Mouse (Mus musculus) R1 (cell line): ENCODE measurements at regions not wholly inside any gene's neighbourhood (a gene's known extent, or its start where the extent isn't known, plus 50 kb on each side); places are given as distances from the start of the nearest gene placed in this dataset.
"Not testable (repeated sequence)": the region's sequence is repeated elsewhere in the genome, so short reads cannot be mapped to it uniquely, and the experiment has no call there.

Experiments
- DNase-seq: peaks from one replicate; pipeline ENCODE4 v3.0.0-alpha.2; 2018; ENCODE audit warnings: low read depth, low spot score

GRCm38 (mm10) chr2:168424277-168425099 lies 143.0 kb upstream of the Kcng1 start:
- DNase-seq = no peak

- DNase-seq = peak; percentile 59
Observed at GRCm38 (mm10) chr2:168423551-168423950, 142.0 kb upstream of the Kcng1 start.

- DNase-seq = peak; percentile 62
Observed at GRCm38 (mm10) chr2:168415140-168415539, 133.6 kb upstream of the Kcng1 start.

DNA sequence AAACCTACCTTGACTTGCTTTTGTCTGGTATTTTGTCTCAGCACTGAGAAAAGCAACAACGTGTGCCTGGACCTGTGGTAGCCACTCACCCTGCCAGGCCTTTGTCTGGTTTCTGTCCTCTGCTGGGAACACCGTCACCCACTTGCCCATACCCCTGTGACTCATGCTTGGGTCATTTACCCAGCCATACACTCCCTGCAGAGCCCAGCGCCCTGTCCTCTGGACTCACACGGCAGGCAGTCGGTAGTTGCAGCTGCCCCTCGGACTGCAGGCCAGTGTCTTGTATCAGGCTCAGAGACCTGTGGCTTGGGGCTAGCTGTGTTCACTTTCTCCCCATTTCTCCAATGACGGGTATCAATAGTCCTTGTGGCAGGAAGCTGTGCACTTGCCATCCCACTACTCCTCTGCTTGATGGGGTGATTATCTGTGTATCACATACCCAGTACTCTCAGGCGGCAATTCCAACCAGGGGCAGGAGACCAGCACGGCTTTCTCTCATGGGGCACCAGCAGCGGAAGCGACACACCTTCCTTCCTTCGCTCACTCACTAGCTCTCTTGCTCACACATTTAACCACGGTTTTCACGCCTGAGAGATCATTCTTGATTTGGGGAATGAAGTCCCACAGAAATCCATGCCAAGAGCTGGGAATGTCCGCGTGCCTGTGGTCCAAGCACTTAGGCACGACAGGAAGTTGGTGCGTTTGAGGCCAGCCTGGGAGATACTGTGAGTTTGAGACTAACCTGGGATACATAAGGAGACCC lies 132.8 kb upstream of the Kcng1 start:
- no peak for DNase-seq

GRCm38 (mm10) chr2:168412853-168413252 lies 131.3 kb upstream of the Kcng1 start:
- peak; percentile 54 for DNase-seq

DNA sequence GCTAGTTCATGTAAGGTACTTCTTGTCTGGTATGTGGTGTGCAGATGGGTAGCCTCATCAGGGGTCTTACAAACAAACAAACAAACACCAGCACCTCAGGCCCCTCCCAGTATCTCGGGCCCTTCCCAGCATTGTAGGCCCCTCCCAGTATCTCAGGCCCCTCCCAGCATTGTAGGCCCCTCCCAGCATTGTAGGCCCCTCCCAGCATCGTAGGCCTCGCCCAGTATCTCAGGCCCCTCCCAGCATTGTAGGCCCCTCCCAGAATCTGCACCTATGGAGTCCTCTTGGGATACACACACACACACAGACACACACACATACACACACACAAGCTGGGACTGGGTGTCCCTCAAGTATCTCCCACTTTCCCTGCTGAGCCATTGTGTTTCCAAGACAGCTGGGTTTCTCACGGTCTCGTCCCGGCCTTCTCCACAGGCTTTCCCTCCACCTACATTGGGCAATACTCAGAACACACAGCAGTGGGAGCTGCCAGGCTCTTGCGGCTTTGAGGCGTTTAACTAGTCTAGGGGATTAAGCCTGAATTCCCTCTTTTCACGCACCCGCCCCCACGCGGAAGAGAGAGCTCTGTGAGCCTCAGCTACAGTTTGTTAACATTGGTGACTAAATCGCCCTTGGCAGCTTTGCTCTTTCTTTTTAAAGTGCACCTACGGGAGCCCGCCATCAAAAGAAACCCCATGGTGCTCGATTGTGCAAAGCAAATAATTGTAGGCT lies 121.4 kb upstream of the Kcng1 start:
- peak; percentile 68 for DNase-seq

DNA sequence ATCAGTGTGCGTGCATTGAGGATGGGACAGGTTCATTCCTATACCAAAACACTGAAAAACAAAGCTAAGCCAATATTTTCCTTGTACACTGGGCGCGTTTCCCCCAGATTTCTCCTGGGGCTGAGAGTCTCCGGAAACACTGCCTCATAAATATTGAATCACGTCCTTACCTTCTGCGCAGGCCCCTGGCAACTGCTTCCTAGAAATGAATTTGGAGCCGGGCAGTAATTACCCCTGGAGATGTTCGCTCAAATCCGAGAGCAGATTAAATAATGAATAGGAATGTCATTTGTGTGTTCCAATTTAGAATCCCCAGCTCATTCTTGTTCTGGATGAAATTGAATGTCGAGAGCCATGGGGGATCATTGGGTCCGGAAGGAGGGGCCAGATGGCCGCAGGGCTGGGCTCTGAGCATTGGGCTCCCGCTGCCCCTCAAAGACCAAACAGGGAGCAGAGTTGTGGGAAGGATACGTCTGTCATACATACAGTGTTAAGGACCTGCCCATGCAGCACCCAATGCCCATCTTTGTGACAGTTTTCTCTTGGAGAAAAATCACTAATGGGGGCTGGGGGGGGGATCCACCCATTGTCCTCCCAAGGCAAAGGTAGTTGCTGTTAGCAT lies 117.7 kb upstream of the Kcng1 start:
- DNase-seq = no peak

- DNase-seq = no peak
Observed at GRCm38 (mm10) chr2:168396316-168396715, 114.8 kb upstream of the Kcng1 start.

DNA sequence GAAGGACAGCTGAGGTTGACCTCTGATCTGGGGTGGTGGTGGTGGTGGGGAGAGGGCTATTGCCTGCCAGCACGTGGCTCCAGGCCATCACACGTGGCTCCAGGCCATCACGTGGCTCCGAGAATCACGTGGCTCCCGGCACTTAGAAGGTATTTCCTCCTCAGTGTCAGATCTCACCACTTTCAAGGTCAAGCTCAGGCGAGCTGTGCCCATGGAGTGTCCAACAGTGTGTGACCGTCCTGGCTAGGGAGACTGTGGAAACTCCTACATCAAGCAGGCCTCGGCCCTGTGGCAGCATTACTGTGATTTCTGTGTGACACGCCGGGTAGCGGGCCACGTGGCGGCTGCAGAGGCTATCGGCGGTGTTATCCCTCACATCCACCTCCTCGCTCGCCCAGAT lies 111.8 kb upstream of the Kcng1 start:
- DNase-seq = no peak

DNA sequence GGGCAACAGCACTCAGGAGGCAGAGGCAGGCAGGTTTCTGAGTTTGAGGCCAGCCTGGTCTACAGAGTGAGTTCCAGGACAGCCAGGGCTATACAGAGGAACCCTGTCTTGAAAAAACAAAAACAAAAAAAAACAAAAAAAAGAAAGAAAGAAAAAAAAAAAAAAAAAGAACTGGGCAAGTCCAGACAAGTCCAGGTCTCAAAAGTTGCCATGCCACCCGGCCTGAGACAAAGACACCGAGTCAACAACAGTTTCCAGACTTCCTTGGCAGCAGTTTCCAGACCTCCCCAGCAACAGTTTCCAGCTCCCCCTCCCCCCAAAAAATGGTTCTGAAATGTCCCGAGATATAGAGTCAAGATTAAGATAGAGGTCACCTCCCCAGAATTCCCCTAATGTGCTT lies 110.6 kb upstream of the Kcng1 start:
- DNase-seq = not testable (repeated sequence)

DNA sequence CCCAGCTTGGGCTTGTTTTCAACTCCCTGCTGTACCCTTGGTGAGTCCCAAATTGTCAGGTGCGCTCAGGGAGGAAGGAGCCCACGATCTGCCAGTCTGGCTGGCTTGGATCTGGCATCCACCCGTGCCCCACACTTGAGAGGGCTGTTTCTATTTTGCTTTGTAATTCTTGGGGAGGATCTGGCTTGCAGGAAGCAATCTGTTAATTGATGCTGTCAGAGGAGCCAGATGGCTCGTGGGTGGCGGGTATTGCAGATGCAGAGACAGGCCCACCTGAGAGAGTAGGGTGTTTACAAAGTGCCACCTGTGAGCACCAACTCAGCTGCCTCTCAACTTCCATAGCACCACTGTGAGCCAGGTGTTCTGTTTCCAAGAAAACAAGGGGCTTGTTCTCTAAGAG lies 99.1 kb upstream of the Kcng1 start:
- no peak for DNase-seq

DNA sequence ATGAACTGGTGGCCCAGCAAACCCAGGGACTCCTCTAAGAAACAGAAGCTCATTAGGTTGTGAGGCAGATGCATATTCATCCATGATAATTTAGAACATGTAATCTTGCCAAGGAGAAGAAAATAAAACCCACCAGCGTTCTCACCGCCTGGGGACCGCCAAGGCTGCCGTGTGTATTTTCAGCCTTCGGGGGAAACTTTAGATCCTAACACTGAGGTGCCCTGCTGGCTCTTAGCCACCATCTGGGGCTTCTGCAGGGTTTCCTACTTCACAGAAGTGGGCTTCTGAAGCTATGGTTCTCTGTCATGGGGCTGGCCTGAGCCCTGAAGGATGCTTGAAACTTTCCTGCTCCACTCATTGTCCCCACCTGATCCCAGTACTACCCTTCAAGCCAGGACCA lies 90.8 kb upstream of the Kcng1 start:
- DNase-seq = no peak

DNA sequence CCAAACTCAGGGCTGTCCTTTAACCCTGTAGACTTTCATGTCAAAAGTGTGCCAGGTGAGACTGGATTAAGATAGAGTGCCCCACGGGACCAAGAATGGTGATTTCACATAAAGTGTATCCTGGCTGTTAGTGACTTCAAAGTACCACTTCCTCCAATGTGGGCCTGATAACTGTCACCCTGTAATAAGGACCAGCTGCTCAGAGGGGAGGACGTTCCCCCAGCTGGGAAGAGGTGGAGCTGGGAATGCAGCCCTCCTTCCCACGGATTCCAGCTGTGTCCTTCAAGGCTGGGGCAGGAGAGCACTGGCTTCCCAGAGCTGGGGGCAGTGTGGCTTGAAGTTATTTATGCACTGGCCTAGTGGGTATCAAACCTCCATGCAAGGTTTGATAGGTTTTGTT lies 89.7 kb upstream of the Kcng1 start:
- DNase-seq = no peak

- no peak for DNase-seq
Observed at GRCm38 (mm10) chr2:168359200-168359599, 77.7 kb upstream of the Kcng1 start.

DNA sequence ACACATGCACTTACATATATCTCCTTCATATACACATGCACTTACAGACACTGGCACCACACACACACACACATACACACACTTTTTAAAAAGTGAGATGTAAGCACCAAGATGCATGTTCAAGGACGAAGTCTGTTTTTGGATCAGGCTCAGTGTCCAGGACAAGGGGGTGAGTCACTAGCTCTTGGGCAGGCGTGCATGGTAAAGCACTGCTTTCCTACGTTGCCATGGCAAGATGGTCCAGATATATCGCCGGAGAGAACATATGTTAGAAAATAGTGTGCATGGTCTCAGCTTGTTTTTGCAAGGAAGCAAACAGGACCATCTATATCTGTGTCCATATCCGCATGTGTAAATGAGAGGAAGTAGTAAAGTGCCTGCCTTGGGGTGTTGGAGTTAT lies 77.0 kb upstream of the Kcng1 start:
- no peak for DNase-seq

GRCm38 (mm10) chr2:168357815-168358214 lies 76.3 kb upstream of the Kcng1 start:
- DNase-seq = peak; percentile 46

GRCm38 (mm10) chr2:168354397-168354796 lies 72.9 kb upstream of the Kcng1 start:
- DNase-seq = no peak

GRCm38 (mm10) chr2:168352626-168353025 lies 71.1 kb upstream of the Kcng1 start:
- no peak for DNase-seq

DNA sequence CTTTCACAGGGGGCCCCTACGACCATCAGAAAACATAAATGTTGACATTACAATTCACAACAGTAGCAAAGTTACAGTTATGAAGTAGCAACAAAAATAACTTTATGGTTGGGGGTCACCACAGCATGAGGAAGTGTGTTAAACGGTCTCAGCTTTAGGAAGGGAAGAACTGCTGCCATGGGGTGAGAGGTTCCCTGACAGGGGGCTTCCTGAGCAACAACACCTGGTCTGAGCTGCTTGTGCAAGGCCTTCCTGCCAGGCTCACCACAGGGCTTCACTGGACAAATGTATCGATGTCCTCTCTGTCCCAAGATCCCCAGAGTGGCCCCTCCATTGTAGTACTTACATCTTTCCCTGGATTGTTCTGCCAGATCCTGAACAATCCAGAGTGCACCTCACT lies 70.7 kb upstream of the Kcng1 start:
- DNase-seq = no peak

- DNase-seq = no peak
Observed at GRCm38 (mm10) chr2:168345384-168345783, 63.8 kb upstream of the Kcng1 start.

- no peak for DNase-seq
Observed at GRCm38 (mm10) chr2:168343705-168344104, 62.2 kb upstream of the Kcng1 start.

- no peak for DNase-seq
Observed at GRCm38 (mm10) chr2:168338819-168339218, 57.3 kb upstream of the Kcng1 start.
